9 mouse cellular contexts compared by ENCODE assay signal in genomic region chr11:3537711-3538110, GRCm38 (mm10). TPM values are rescaled to one million over a fixed set of nuclear protein-coding genes. Genes with fewer than 3 reads are reported as not detected.
DNase-seq lines count a peak whose midpoint lies in the region; ATAC-seq and TF ChIP-seq lines count a peak whose summit lies in the region.
"Had no signal": no experiment of that assay in that cellular context is flagged by ENCODE, and none has a peak within 500 bp of the region (broad histone marks: within the 10 kb centered on the region; RNA-seq: fewer than 3 reads in every experiment).

No protein-coding gene starts in this region.

- H3K27me3 ChIP-seq in intestine, embryonic 16.5 days (replicated peaks; ENCODE audit: control insufficient read depth, insufficient read depth, low read length), result no peaks in the 10 kb centered on the region

- TF ChIP-seq POLR2A in embryonic fibroblast, embryonic 13.5 days (IDR thresholded peaks at IDR 0.05; ENCODE audit: low read depth, low read length), result no peak

- DNase-seq in kidney, adult 18-20 months, result peak; percentile 40
- no peak for DNase-seq in kidney, adult 8-10 months
- DNase-seq in naive thymus-derived CD4-positive, alpha-beta T cell, adult 2 months (ENCODE audit: low read depth), result peak; percentile 7
- no peak for DNase-seq in urinary bladder, postnatal 36 days (ENCODE audit: low spot score in 2 of 2)

- peaks cover 6% of the 10 kb centered on the region for H3K4me1 ChIP-seq in embryonic fibroblast, embryonic 13.5 days (ENCODE audit: control insufficient read depth, insufficient read depth, low read length)
- H3K4me1 ChIP-seq in intestine, embryonic 16.5 days (ENCODE audit: control insufficient read depth, insufficient read depth, low read length), result peaks cover 32% of the 10 kb centered on the region

- H3K4me2 ChIP-seq in intestine, embryonic 16.5 days (ENCODE audit: low read depth, low read length), result peak overlapping the region; percentile 91

- peak overlapping the region; percentile 74 for H3K9ac ChIP-seq in intestine, embryonic 16.5 days (ENCODE audit: low read depth, low read length)

- no peak for TF ChIP-seq CTCF in embryonic fibroblast, embryonic 13.5 days (IDR thresholded peaks at IDR 0.05; ENCODE audit: borderline replicate concordance, insufficient read depth, low read length)

- no peak for ATAC-seq in intestine, embryonic 16.5 days
- ATAC-seq in megakaryocyte progenitor cell, adult 5-6 weeks (replicated peaks; ENCODE audit: poor library complexity), result no peak
- ATAC-seq in erythroid progenitor cell, adult 5-6 weeks (replicated peaks; ENCODE audit: low FRiP score, poor library complexity, severe bottlenecking), result no peak

- WGBS in intestine, embryonic 16.5 days, result 88% methylated on average over 3 of the region's 3 CpGs

- no peaks in the 10 kb centered on the region for H3K9me3 ChIP-seq in intestine, embryonic 16.5 days (ENCODE audit: control insufficient read depth, low read length)

- H3K27ac ChIP-seq in embryonic fibroblast, embryonic 13.5 days (ENCODE audit: insufficient read depth, low read length), result peak overlapping the region; percentile 82; the same call in 1 of the 2 replicates
- H3K27ac ChIP-seq in intestine, embryonic 16.5 days (ENCODE audit: low read length), result no peak overlapping the region

- H3K4me3 ChIP-seq in embryonic fibroblast, embryonic 13.5 days (ENCODE audit: insufficient read depth, low read length), result peak overlapping the region; percentile 97
- peak overlapping the region; percentile 62 for H3K4me3 ChIP-seq in intestine, embryonic 16.5 days (ENCODE audit: low read length)

- peaks cover 3% of the 10 kb centered on the region; the same call in 1 of the 2 replicates for H3K36me3 ChIP-seq in intestine, embryonic 16.5 days (ENCODE audit: control insufficient read depth, insufficient read depth, low read length)

RNA-seq across cellular contexts. Expression of gene Smtn, which starts 2.7 kb away (rescaled TPM):
- 78.7 and 79.0 TPM in 2 replicates for polyA plus RNA-seq in embryonic fibroblast, embryonic 13.5 days (2011; ENCODE audit: insufficient read length, low read depth, missing spikeins)
- 78.2 and 80.1 TPM in 2 replicates for polyA plus RNA-seq in intestine, embryonic 16.5 days (2015; fragmentation: Nextera tagmentation; extraction: Ambion mirVana)
- total RNA-seq in megakaryocyte progenitor cell, adult 5-6 weeks (2015), result 11.7 and 12.5 TPM in 2 replicates
- total RNA-seq in megakaryocyte progenitor cell, adult 5-6 weeks (2017), result 7.1 and 8.9 TPM in 2 replicates
- total RNA-seq in erythroid progenitor cell, adult 5-6 weeks (2015; ENCODE audit: low replicate concordance), result 6.1 TPM in 1 of 2 replicates, not detected in the other
- 0.39 and 2.9 TPM in 2 replicates for total RNA-seq in erythroid progenitor cell, adult 5-6 weeks (2017; ENCODE audit: low replicate concordance)

RNA-seq across cellular contexts. Expression of gene Selenom, which starts 23.2 kb away (rescaled TPM):
- polyA plus RNA-seq in embryonic fibroblast, embryonic 13.5 days (2011; ENCODE audit: insufficient read length, low read depth, missing spikeins), result 148 and 152 TPM in 2 replicates
- 182 and 185 TPM in 2 replicates for polyA plus RNA-seq in intestine, embryonic 16.5 days (2015; fragmentation: Nextera tagmentation; extraction: Ambion mirVana)
- 17.8 and 17.9 TPM in 2 replicates for total RNA-seq in megakaryocyte progenitor cell, adult 5-6 weeks (2015)
- 11.8 and 23.4 TPM in 2 replicates for total RNA-seq in megakaryocyte progenitor cell, adult 5-6 weeks (2017)
- 1.8 TPM in 1 of 2 replicates, not detected in the other for total RNA-seq in erythroid progenitor cell, adult 5-6 weeks (2015; ENCODE audit: low replicate concordance)
- 3.3 TPM in 1 of 2 replicates, not detected in the other for total RNA-seq in erythroid progenitor cell, adult 5-6 weeks (2017; ENCODE audit: low replicate concordance)

RNA-seq across cellular contexts. Expression of gene Inpp5j, which starts 33.1 kb away (rescaled TPM):
- not detected in 2 replicates for polyA plus RNA-seq in embryonic fibroblast, embryonic 13.5 days (2011; ENCODE audit: insufficient read length, low read depth, missing spikeins)
- 5.6 and 5.9 TPM in 2 replicates for polyA plus RNA-seq in intestine, embryonic 16.5 days (2015; fragmentation: Nextera tagmentation; extraction: Ambion mirVana)
- total RNA-seq in megakaryocyte progenitor cell, adult 5-6 weeks (2015), result 1.3 and 1.5 TPM in 2 replicates
- total RNA-seq in megakaryocyte progenitor cell, adult 5-6 weeks (2017), result 0.17 and 0.21 TPM in 2 replicates
- 1.3 TPM in 1 of 2 replicates, not detected in the other for total RNA-seq in erythroid progenitor cell, adult 5-6 weeks (2015; ENCODE audit: low replicate concordance)
- not detected in 2 replicates for total RNA-seq in erythroid progenitor cell, adult 5-6 weeks (2017; ENCODE audit: low replicate concordance)
- total RNA-seq: common myeloid progenitor, adult 5-6 weeks had no signal

RNA-seq across cellular contexts. Expression of gene Pla2g3, which starts 49.6 kb away (rescaled TPM):
- 0.25 TPM in 1 of 2 replicates, not detected in the other for polyA plus RNA-seq in embryonic fibroblast, embryonic 13.5 days (2011; ENCODE audit: insufficient read length, low read depth, missing spikeins)
- polyA plus RNA-seq in intestine, embryonic 16.5 days (2015; fragmentation: Nextera tagmentation; extraction: Ambion mirVana), result 0.33 and 0.43 TPM in 2 replicates
- total RNA-seq in megakaryocyte progenitor cell, adult 5-6 weeks (2015), result not detected in 2 replicates
- total RNA-seq in megakaryocyte progenitor cell, adult 5-6 weeks (2017), result 0.10 TPM in 1 of 2 replicates, not detected in the other
- not detected in 2 replicates for total RNA-seq in erythroid progenitor cell, adult 5-6 weeks (2015; ENCODE audit: low replicate concordance)
- not detected in 2 replicates for total RNA-seq in erythroid progenitor cell, adult 5-6 weeks (2017; ENCODE audit: low replicate concordance)
- total RNA-seq: common myeloid progenitor, adult 5-6 weeks had no signal

Comparison
In these comparisons a context has a peak if more than half of its experiments do, and no peak if none do; other contexts are left out.
1. DNase-seq: peak in kidney, adult 18-20 months (single experiment) and naive thymus-derived CD4-positive, alpha-beta T cell, adult 2 months (single experiment); none in kidney, adult 8-10 months (0 of 2) and urinary bladder, postnatal 36 days (0 of 2).